Mouse (Mus musculus) heart, embryonic 15.5 days (tissue): Measurements from ENCODE around the gene Marco. TPM values are rescaled to one million over a fixed set of nuclear protein-coding genes. Genes with fewer than 3 reads are reported as not detected.

Experiments used
- ATAC-seq: fragments of 200-750 bp; cut with Nextera tagmentation; replicated peaks from 2 replicates; pipeline ENCODE4 v1.8.0; 2017; ENCODE audit warnings: low read depth, moderate TSS enrichment; ENCODE audit not compliant: insufficient number of reproducible peaks, insufficient read depth, low FRiP score
- H3K27ac ChIP-seq: fragments of 300-500 bp; sonication (generic); 2 replicates; pipeline ENCODE4 v1.5.1; 2015; ENCODE audit warnings: mild to moderate bottlenecking, inconsistent platforms
- H3K27me3 ChIP-seq: fragments of 300-500 bp; sonication (generic); 2 replicates; pipeline ENCODE4 v1.6.1; 2015; ENCODE audit warnings: inconsistent platforms
- H3K36me3 ChIP-seq: fragments of 300-500 bp; sonication (generic); 2 replicates; pipeline ENCODE4 v1.6.1; 2015; ENCODE audit warnings: mild to moderate bottlenecking, inconsistent platforms
- H3K4me1 ChIP-seq: fragments of 300-500 bp; sonication (generic); replicated peaks from 2 replicates; pipeline ENCODE4 v1.6.1; 2015; ENCODE audit warnings: inconsistent platforms
- H3K4me2 ChIP-seq: fragments of 300-500 bp; sonication (generic); 2 replicates; pipeline ENCODE4 v1.6.1; 2015; ENCODE audit warnings: inconsistent platforms, mild to moderate bottlenecking, moderate library complexity
- H3K4me3 ChIP-seq: fragments of 300-500 bp; sonication (generic); 2 replicates; pipeline ENCODE4 v1.5.1; 2015; ENCODE audit warnings: mild to moderate bottlenecking, inconsistent platforms
- H3K9ac ChIP-seq: fragments of 300-500 bp; sonication (generic); 2 replicates; pipeline ENCODE4 v1.6.1; 2015; ENCODE audit warnings: mild to moderate bottlenecking, inconsistent platforms
- H3K9me3 ChIP-seq: fragments of 300-500 bp; sonication (generic); replicated peaks from 2 replicates; pipeline ENCODE4 v1.6.1; 2016; ENCODE audit warnings: inconsistent platforms
- whole genome bisulfite sequencing: fragments of 180-500 bp; shearing (Covaris S2); methylation state at CpG from one replicate; pipeline ENCODE4 v1.1.7; 2015; ENCODE audit warnings: mixed read lengths; 5-methylcytosine and 5-hydroxymethylcytosine counted together
- polyA plus RNA-seq: library from polyadenylated mRNA; unstranded; fragments of >200 nt; fragmentation: Nextera tagmentation; extraction: Ambion mirVana; gene quantifications from 2 replicates; pipeline ENCODE4 v1.2.1, GENCODE M21; 2015

Marco gene
- 0.13 and 0.23 TPM in 2 replicates for polyA plus RNA-seq

DNA sequence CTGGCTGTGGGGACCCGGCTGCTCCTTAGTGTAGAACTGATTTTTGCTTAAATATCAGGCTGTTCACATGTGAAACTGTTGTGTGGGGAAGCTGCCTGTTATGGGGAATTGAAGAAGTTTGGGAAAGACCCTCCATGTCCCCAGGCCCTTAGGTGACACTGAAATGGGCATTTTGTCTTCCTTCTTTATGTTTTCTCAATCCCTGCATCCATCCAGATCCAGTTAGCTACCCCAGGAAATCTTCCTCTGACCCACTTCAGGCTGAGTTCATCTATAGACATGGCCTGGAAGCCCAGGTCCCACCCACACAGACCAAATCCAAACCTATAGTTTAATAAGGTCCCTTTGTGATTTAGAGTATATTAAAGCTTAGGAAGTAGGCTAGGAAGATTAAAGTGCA is at the start of gene Marco:
Marco (minus strand) TSS at position 101 of the 400 bp plus-strand sequence.
- Histone ChIP-seq H3K4me3 (no peak within 1 kb of the TSS), H3K9me3 (no peaks in the 10 kb centered on the region), H3K4me2 (no peak within 1 kb of the TSS), H3K4me1 (no peaks in the 10 kb centered on the region), H3K9ac (no peak within 1 kb of the TSS), H3K36me3 (no peaks in the 10 kb centered on the region), H3K27me3 (no peaks in the 10 kb centered on the region), H3K27ac (no peak within 1 kb of the TSS)
- WGBS, result 52% methylated on average over 1 of the region's 1 CpGs
- ATAC-seq, result no peak

DNA sequence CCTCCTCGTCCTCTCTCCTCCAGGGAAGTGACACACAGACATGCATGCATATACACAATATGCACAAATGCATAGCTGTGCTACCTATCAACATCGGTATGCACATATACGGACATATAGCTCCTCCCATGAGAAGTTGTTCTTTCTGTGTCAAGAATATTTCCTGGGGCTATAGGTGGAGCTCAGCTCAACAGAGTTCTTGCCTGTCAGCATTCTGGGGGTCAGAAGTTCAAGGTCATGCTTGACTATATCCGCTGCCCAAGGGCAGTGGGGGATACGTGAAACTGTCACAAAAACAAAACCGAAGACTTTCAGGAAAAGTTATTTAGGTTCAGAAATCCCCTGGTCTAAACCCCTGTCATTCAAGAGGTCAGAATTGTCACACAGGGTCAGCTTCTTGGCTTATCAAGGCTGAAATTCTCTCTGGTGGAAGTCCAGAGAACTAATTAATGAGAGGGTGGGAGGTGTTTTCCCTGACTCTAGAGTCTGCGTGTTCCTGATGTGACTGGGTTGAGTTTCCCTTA is 34.7 kb upstream of the Marco start:
- H3K9ac ChIP-seq, result no peak overlapping the region
- no peak overlapping the region for H3K4me3 ChIP-seq
- H3K4me1 ChIP-seq, result no peaks in the 10 kb centered on the region
- H3K27me3 ChIP-seq, result no peaks in the 10 kb centered on the region
- no peak overlapping the region for H3K27ac ChIP-seq
- WGBS, result 68% methylated on average over 7 of the region's 7 CpGs
- no peak overlapping the region for H3K4me2 ChIP-seq
- no peaks in the 10 kb centered on the region for H3K36me3 ChIP-seq
- H3K9me3 ChIP-seq, result no peaks in the 10 kb centered on the region
- no peak for ATAC-seq

DNA sequence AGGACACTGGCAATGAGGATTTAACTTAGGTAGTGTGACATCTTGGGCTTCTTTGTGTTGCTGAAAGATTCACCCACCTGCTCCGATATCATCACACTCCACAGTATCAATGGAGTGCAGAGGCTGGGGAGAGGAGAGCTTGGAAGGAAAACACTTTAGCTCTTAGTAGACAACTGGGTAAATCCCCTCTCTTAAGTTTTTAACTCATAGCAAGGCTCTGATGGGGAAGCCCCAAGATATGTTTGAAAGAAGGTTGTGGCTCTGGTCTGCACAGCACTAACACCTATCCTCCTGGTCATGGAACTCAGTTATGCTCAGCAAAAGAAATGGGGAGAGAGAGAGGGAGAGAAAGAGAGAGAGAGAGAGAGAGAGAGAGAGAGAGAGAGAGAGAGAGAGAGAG is 32.2 kb upstream of the Marco start:
- Histone ChIP-seq H3K36me3 (no peaks in the 10 kb centered on the region), H3K9ac (no peak overlapping the region), H3K27me3 (no peaks in the 10 kb centered on the region), H3K9me3 (no peaks in the 10 kb centered on the region), H3K27ac (no peak overlapping the region), H3K4me2 (no peak overlapping the region), H3K4me1 (no peaks in the 10 kb centered on the region), H3K4me3 (no peak overlapping the region)
- 66% methylated on average over 1 of the region's 1 CpGs for WGBS
- ATAC-seq, result no peak

DNA sequence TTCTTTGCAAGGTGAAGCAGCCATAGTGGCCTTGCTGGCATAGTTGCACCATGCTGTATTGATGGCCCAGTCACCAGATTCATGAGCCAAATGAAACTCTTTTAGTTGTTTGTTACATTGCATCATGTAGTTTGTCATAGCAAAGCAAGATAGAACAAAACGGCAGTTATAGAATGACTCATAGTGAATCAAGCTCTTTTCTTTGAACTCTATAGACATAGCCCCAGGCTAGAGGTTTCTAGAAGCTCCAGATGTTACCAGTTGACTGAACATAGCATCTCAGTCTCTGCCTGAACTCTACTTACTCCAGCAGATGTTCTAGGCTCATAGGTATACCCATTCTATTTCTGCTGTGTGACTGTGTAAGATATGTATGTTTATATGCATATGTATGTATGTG is 31.1 kb upstream of the Marco start:
- Histone ChIP-seq H3K36me3 (no peaks in the 10 kb centered on the region), H3K4me2 (no peak overlapping the region), H3K27me3 (no peaks in the 10 kb centered on the region), H3K27ac (no peak overlapping the region), H3K4me1 (no peaks in the 10 kb centered on the region), H3K4me3 (no peak overlapping the region), H3K9me3 (no peaks in the 10 kb centered on the region), H3K9ac (no peak overlapping the region)
- 91% methylated on average over 1 of the region's 1 CpGs for WGBS
- no peak for ATAC-seq

DNA sequence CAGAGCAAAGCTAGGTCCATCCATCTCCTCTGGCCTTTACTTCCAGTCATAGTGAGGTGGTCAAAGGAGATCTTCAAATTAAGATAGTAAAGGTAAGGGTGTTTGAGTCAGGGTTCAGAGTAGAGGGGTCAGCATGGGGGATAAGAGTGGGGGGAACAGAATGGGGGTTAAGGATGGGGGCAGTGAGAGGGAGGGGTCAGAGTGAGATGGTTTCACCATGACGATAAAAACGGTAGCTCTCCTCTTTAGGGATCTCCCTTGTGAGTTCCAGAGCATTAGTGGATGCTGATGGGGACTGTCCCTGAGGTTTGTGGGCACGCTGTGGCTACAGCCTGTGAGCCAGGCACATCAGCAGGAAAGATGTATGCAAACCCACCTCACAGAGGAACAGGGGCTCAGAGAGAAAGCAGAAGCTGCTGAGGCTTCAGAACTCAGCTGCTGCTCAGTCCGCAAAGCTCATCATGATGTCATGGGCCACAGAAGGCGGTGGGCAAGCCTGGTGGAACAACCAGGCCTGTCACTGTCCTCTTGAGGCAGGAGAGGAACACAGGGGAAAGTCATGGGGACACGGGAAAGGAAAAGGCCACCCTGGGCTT is 27.6 kb upstream of the Marco start:
- Histone ChIP-seq H3K9me3 (no peaks in the 10 kb centered on the region), H3K4me2 (no peak overlapping the region), H3K36me3 (no peaks in the 10 kb centered on the region), H3K4me3 (no peak overlapping the region), H3K27me3 (no peaks in the 10 kb centered on the region), H3K4me1 (no peaks in the 10 kb centered on the region), H3K9ac (no peak overlapping the region), H3K27ac (no peak overlapping the region)
- no peak for ATAC-seq
- 62% methylated on average over 6 of the region's 6 CpGs for WGBS

DNA sequence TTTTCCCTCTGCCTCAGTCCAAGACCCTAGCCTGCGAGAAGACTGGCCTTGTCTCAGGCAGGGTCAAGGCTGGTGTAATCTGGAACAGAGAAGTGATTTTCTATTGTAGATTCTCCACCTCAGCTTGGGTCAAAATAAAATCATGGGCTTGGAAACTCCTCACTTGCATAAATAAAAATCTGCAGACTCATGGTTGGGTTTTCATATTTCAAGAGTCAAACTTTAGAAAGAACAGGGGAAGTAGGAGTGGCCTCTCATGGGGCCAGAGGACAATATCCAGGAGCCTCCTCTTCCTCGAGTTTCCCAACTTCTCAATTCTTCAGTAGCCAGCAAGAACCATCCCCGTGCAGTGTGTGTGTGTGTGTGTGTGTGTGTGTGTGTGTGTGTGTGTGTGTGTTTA is 26.9 kb upstream of the Marco start:
- Histone ChIP-seq H3K4me1 (no peaks in the 10 kb centered on the region), H3K9ac (no peak overlapping the region), H3K4me2 (no peak overlapping the region), H3K9me3 (no peaks in the 10 kb centered on the region), H3K27me3 (no peaks in the 10 kb centered on the region), H3K36me3 (no peaks in the 10 kb centered on the region), H3K4me3 (no peak overlapping the region), H3K27ac (no peak overlapping the region)
- 53% methylated on average over 3 of the region's 3 CpGs for WGBS
- ATAC-seq, result no peak

DNA sequence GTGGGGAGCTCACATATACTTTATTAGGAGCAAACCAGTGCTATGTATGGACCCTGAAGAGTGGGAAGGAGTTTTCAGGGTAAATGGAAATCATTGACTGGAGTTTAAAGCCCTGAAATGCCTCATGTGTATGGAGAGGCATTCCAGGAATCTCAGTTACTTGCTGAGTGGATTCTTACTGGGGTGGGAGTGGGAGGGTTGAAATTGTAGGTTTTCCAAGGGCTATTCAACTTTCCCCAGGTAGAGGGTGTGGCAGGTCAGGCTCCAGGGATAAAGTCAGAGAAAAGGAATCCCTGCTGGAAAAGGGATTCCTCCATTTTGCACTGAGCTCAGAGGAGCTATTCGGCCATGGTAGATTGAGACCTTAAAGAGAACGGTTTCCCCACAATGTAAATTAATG is 25.1 kb upstream of the Marco start:
- no peak for ATAC-seq
- Histone ChIP-seq H3K9me3 (no peaks in the 10 kb centered on the region), H3K9ac (no peak overlapping the region), H3K27ac (no peak overlapping the region), H3K36me3 (no peaks in the 10 kb centered on the region), H3K4me2 (no peak overlapping the region), H3K27me3 (no peaks in the 10 kb centered on the region), H3K4me3 (no peak overlapping the region), H3K4me1 (no peaks in the 10 kb centered on the region)
- 73% methylated on average over 2 of the region's 2 CpGs for WGBS

DNA sequence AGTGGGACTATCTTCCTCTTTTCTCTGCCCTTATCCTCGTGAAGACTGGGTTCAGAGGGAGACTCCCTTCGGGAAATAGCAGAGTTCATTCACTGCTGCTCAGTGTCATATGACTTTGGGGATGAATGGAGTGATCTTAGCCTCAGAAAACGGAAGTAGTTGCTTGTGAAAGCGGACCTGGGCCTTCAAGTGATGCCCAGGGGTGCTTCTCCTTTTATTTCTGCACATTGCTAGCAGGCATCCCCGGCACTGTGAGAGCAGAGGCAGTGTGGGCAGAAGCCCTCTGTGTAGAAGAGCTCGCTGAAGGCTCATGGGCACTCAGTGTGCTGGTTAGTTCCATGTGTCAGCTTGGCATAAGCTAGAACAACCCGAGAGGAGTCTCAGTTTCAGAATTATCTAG is 12.8 kb upstream of the Marco start:
- no peaks in the 10 kb centered on the region for H3K27me3 ChIP-seq
- ATAC-seq, result no peak
- H3K4me3 ChIP-seq, result no peak overlapping the region
- no peak overlapping the region for H3K9ac ChIP-seq
- no peaks in the 10 kb centered on the region for H3K9me3 ChIP-seq
- no peak overlapping the region for H3K4me2 ChIP-seq
- no peak overlapping the region for H3K27ac ChIP-seq
- WGBS, result 66% methylated on average over 7 of the region's 7 CpGs
- no peaks in the 10 kb centered on the region for H3K4me1 ChIP-seq
- no peaks in the 10 kb centered on the region for H3K36me3 ChIP-seq

DNA sequence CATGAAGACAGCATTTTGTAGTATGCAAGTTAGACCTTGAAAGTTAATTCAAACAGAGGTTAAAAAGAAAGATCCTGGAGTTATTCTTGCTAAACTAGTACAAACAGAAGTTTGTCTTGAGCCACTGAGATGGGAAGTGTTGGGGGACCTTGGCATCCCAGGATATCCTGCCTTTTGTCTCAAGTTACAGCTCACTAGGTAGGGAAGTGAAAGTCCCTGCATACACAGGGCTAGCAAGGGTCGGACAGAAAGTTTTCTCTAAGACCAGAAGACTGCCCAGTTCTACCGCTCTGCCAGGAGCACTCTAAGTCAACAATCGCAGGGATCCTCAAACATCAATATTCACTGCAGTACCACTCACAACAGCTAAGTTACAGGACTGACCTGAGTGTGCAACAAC is 5.5 kb upstream of the Marco start:
- H3K4me2 ChIP-seq, result no peak overlapping the region
- H3K36me3 ChIP-seq, result no peaks in the 10 kb centered on the region
- WGBS, result 71% methylated on average over 3 of the region's 3 CpGs
- no peaks in the 10 kb centered on the region for H3K9me3 ChIP-seq
- H3K4me3 ChIP-seq, result no peak overlapping the region
- H3K27ac ChIP-seq, result no peak overlapping the region
- H3K9ac ChIP-seq, result no peak overlapping the region
- ATAC-seq, result no peak
- no peaks in the 10 kb centered on the region for H3K27me3 ChIP-seq
- H3K4me1 ChIP-seq, result no peaks in the 10 kb centered on the region

DNA sequence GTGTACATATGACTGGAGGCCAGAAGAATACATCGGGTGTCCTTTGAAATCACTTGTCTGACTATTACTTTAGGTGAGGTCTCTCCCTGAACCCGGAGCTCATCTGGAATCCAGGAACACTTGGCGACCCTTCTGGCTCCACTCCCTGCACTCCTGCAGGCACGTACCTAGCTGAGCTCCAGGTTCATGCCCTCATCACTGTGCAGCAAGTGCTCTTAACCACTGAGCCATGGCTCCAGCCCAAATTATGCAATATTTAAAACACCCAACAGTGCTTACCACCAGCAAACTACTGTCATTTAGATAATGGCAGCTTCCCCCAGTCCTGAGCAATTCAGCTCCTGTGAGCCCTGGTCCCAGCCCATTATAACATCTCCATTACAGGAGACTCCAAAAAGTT is 4.2 kb upstream of the Marco start:
- 84% methylated on average over 4 of the region's 4 CpGs for WGBS
- Histone ChIP-seq H3K9ac (no peak overlapping the region), H3K27me3 (no peaks in the 10 kb centered on the region), H3K9me3 (no peaks in the 10 kb centered on the region), H3K4me3 (no peak overlapping the region), H3K36me3 (no peaks in the 10 kb centered on the region), H3K4me1 (no peaks in the 10 kb centered on the region), H3K4me2 (no peak overlapping the region), H3K27ac (no peak overlapping the region)
- ATAC-seq, result no peak

DNA sequence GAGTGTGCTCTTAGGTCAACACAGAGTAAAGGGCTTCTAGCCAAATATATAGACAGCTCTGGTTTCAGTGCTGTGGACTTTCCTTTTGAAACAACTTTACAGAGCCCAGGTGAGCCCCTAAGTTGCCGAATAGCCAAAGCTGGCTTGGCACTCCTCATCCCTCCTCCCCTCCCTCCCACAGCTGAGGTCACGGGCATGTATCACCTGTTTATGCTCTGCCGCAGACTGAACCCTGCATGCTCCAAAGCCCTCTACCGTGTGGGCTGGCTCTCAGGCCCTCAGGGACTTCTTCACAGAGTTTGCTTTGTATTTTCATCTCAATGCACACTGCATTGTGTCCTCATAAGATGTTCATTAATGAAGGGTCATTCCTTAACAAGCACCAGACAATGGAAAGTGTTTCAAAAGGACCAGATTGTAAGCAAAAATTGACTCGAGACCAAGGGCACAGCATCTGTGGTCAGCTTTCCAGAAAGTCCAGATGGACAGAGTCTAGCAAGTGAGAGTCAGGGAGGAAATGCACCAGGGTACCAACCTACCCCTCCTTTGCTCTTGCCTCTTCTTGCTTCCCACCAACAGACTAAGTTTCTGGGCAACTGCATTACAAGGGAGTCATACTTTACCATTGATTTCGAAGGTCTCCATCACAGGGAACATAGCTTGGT is 646 bp downstream of the Marco start:
- 68% methylated on average over 6 of the region's 6 CpGs for WGBS
- no peak for ATAC-seq
- no peak overlapping the region for H3K4me3 ChIP-seq
- no peak overlapping the region for H3K27ac ChIP-seq
- no peak overlapping the region for H3K4me2 ChIP-seq
- no peaks in the 10 kb centered on the region for H3K27me3 ChIP-seq
- H3K4me1 ChIP-seq, result no peaks in the 10 kb centered on the region
- H3K36me3 ChIP-seq, result no peaks in the 10 kb centered on the region
- H3K9me3 ChIP-seq, result no peaks in the 10 kb centered on the region
- H3K9ac ChIP-seq, result no peak overlapping the region

DNA sequence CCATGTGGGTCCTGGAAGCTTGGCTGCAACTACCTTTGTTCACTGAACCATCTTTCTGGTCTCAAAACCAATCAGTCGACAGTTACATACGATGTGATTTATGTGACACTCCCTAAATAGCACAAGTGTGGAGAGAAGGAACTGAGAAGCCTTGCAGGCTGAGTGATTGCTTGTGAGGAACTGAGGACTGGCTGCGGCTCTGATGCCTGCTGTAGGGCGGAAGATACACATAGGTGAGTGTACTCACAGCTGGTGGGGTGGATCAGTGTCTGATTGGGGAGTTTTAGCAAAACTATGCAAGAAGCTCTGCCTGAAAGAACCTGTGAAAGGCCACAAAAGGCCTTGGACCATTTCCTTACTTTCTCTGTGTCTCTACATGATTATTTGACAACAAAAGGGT is 3.3 kb downstream of the Marco start:
- Histone ChIP-seq H3K9me3 (no peaks in the 10 kb centered on the region), H3K4me2 (no peak overlapping the region), H3K27ac (no peak overlapping the region), H3K4me1 (no peaks in the 10 kb centered on the region), H3K27me3 (no peaks in the 10 kb centered on the region), H3K9ac (no peak overlapping the region), H3K4me3 (no peak overlapping the region), H3K36me3 (no peaks in the 10 kb centered on the region)
- no peak for ATAC-seq
- WGBS, result 55% methylated on average over 4 of the region's 4 CpGs
